Comparison of ENCODE assay signal across 8 mouse cellular contexts in the genomic region with DNA sequence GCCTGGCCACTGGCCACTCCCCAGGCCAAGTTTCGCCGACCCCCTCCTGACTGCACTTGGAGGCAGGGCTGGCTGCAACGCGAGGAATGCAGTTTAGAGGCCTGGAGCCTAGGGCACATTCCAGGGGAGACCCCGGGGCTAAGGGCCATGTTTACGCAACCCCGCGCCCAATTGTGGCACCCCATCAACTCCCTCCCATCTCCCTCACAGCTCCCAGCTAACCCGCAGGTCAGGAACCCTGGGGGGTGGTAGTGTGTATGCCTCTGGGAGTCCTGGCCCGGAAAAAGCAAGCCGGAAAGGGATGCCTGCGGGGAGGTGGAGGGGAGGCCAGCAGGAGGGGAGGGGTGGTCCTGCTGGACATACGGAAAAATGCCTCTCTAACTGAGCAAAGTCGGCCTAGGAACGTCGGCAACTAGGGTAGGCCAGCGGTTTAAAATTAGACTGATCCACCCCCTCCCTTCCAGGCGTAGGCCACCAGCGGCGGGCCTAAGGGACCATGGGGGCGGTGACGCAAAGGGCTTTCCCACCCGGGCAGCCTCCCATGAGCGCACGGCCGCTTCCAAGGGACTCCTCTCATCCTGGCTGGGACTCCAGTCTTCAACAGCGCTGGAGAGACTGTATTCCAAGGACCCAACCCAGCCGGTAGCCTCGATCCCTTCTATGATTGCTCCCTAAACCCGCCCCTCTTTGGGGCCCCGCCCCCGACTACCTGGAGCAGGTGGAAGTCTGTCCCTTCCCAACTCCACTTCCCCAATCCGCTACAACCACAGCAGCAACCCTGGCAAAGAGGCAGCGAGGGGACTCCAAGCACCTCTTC. TPM values are rescaled to one million over a fixed set of nuclear protein-coding genes. Genes with fewer than 3 reads are reported as not detected.
A peak's percentile ranks its signal among the peaks of the same experiment; 100 is the strongest.
DNase-seq lines count a peak whose midpoint lies in the region; TF ChIP-seq lines count a peak whose summit lies in the region.

No protein-coding gene starts in this region.

- no peak for TF ChIP-seq CTCF in MEL (IDR thresholded peaks at IDR 0.05 in 2 of 3, conservative IDR thresholded peaks at IDR 0.05 in 1 of 3; ENCODE audit: control insufficient read depth in 1 of 3, insufficient read depth in 1 of 3, low read depth in 2 of 3, low read length in 3 of 3, poor library complexity in 1 of 3, severe bottlenecking in 1 of 3)

- H3K36me3 ChIP-seq in MEL (ENCODE audit: control insufficient read depth in 1 of 2, insufficient read depth in 2 of 2, low read length in 2 of 2) (peaks cover 0 to 25% of the 10 kb centered on the region in 2 experiments; a peak in 2 of 4 replicates), macrophage (ENCODE audit: inconsistent target) (no peaks in the 10 kb centered on the region)
- H3K36me3 ChIP-seq in forebrain, embryonic 10.5 days (replicated peaks) = 0 out of 2 replicates have a peak, but pooled peaks cover 4% of the 10 kb centered on the region
- H3K36me3 ChIP-seq in splenic B cell, adult 2 months (ENCODE audit: control insufficient read depth, insufficient read depth, low read length, poor library complexity, severe bottlenecking) = no peaks in the 10 kb centered on the region

- no peak for DNase-seq in MEL (ENCODE audit: low read depth, low spot score)
- peak; percentile 73 for DNase-seq in adrenal gland, postnatal 14 days
- DNase-seq in forebrain, embryonic 10.5 days (ENCODE audit: extremely low spot score, low spot score) = peak; percentile 55
- peak; percentile 87 to 89 for DNase-seq in heart, postnatal 10 days
- DNase-seq in kidney, postnatal 4 days = peak; percentile 77 to 85
- peak; percentile 20 for DNase-seq in splenic B cell, adult 2 months (ENCODE audit: low read depth, low spot score)
- no peak for DNase-seq in layer of hippocampus, adult 11-12 months (ENCODE audit: low spot score)

- TF ChIP-seq POLR2A in MEL (IDR thresholded peaks at IDR 0.05; ENCODE audit: control insufficient read depth in 1 of 2, insufficient read depth in 1 of 2, low read depth in 1 of 2, low read length in 2 of 2, poor library complexity in 1 of 2) = no peak

- intact Hi-C loops in heart, postnatal 10 days (cut with DNase I) = loop anchor here (2.0 kb wide), 1 partner anchor 20 kb away; the partner anchor contains the start of genes Lrrc29 and Tmem208

- H3K4me1 ChIP-seq in MEL (ENCODE audit: control insufficient read depth in 1 of 2, insufficient read depth in 2 of 2, low read length in 2 of 2) = peaks cover 11 to 41% of the 10 kb centered on the region in 2 experiments
- H3K4me1 ChIP-seq in forebrain, embryonic 10.5 days = peaks cover 68% of the 10 kb centered on the region

- peak overlapping the region; percentile 74 for H3K9ac ChIP-seq in MEL (ENCODE audit: control insufficient read depth, low read depth, low read length, poor library complexity, severe bottlenecking)

- under 1% methylated on average over 34 of the region's 34 CpGs for WGBS in forebrain, embryonic 10.5 days
- 6% methylated on average over 34 of the region's 34 CpGs for WGBS in macrophage (ENCODE audit: missing documents)

- H3K27ac ChIP-seq in MEL (ENCODE audit: control insufficient read depth, low read depth, low read length) (no peak overlapping the region), macrophage (peak overlapping the region; percentile 79)
- peak overlapping the region; percentile 91 for H3K27ac ChIP-seq in forebrain, embryonic 10.5 days

- no peak for TF ChIP-seq RAD21 in MEL (IDR thresholded peaks at IDR 0.05; ENCODE audit: low read depth, low read length)

- TF ChIP-seq EP300 in MEL (IDR thresholded peaks at IDR 0.05; ENCODE audit: low read depth in 1 of 2, low read length in 2 of 2) = no peak

- peaks cover 4% of the 10 kb centered on the region; the same call in 1 of the 2 replicates for H3K79me2 ChIP-seq in MEL (ENCODE audit: control insufficient read depth, insufficient read depth, low read length, poor library complexity)
- peaks cover 49% of the 10 kb centered on the region for H3K79me2 ChIP-seq in macrophage (ENCODE audit: inconsistent target)

- H3K9me3 ChIP-seq in MEL (replicated peaks; ENCODE audit: insufficient read depth, low read length) = no peaks in the 10 kb centered on the region
- no peaks in the 10 kb centered on the region for H3K9me3 ChIP-seq in forebrain, embryonic 10.5 days

- peak overlapping the region; percentile 86 to 93 for H3K4me3 ChIP-seq in MEL (ENCODE audit: control insufficient read depth in 1 of 2, insufficient read depth in 1 of 2, low read depth in 2 of 2, low read length in 2 of 2)
- peak overlapping the region; percentile 83 for H3K4me3 ChIP-seq in forebrain, embryonic 10.5 days
- peak overlapping the region; percentile 88 for H3K4me3 ChIP-seq in macrophage (ENCODE audit: inconsistent target)

- peaks cover 5 to 11% of the 10 kb centered on the region in 2 experiments; a peak in 3 of 4 replicates for H3K27me3 ChIP-seq in MEL (ENCODE audit: control insufficient read depth in 1 of 2, insufficient read depth in 2 of 2, low read length in 2 of 2)
- H3K27me3 ChIP-seq in forebrain, embryonic 10.5 days (ENCODE audit: poor library complexity, severe bottlenecking) = peaks cover 24% of the 10 kb centered on the region
- no peaks in the 10 kb centered on the region for H3K27me3 ChIP-seq in splenic B cell, adult 2 months (ENCODE audit: control insufficient read depth, insufficient read depth, low read length, poor library complexity, severe bottlenecking)

TF ChIP-seq in MEL, 35 proteins besides CTCF, POLR2A, EP300 and RAD21 (continues in another document):
- no peak for TF ChIP-seq USF1 (IDR thresholded peaks at IDR 0.05; ENCODE audit: low read depth, low read length)

RNA-seq across cellular contexts. Expression of gene Fhod1, which starts 0.9 kb away (rescaled TPM):
- total RNA-seq in MEL (2012; rRNA removed) = 2.5 and 2.8 TPM in 2 replicates
- polyA plus RNA-seq in MEL (2012; ENCODE audit: insufficient read depth in 1 of 2, insufficient read length in 2 of 2, low read depth in 1 of 2, low replicate concordance in 2 of 2, missing spikeins in 1 of 2) (10 to 100 TPM in 1 of 2 experiments, not detected in 1; 10.9 TPM), macrophage (2018) (5.6 to 17.0 TPM (median 9.8 TPM) in 3 replicates)
- total RNA-seq in adrenal gland, postnatal 14 days (2021) = 11.9 and 15.7 TPM in 2 replicates
- 2.1 and 2.2 TPM in 2 replicates for polyA plus RNA-seq in forebrain, embryonic 10.5 days (2016; fragmentation: Nextera tagmentation; extraction: Ambion mirVana)
- total RNA-seq in heart, postnatal 10 days (2021) = 10 to 100 TPM; 10.9 to 11.7 TPM
- total RNA-seq in macrophage (2018; cell fraction: chromatin; rRNA removed) = 100 to 1,000 TPM in 1 of 26 experiments, 10 to 100 TPM in 25; 10.7 to 130 (median 29.1) TPM
- total RNA-seq in macrophage (2018; cell fraction: cytosol; rRNA removed) = 10 to 100 TPM in 8 of 26 experiments, 1 to 10 TPM in 18; 4.5 to 12.6 (median 8.2) TPM
- total RNA-seq in macrophage (2018; cell fraction: nucleus; rRNA removed) = 10 to 100 TPM in 22 of 26 experiments, 1 to 10 TPM in 4; 7.0 to 64.9 (median 17.8) TPM

RNA-seq across cellular contexts. Expression of gene Slc9a5, which starts 1.8 kb away (rescaled TPM):
- total RNA-seq in MEL (2012; rRNA removed) = 0.12 and 0.20 TPM in 2 replicates
- polyA plus RNA-seq in MEL (2012; ENCODE audit: insufficient read depth in 1 of 2, insufficient read length in 2 of 2, low read depth in 1 of 2, low replicate concordance in 2 of 2, missing spikeins in 1 of 2) = 1 to 10 TPM in 1 of 2 experiments, not detected in 1; 1.9 TPM
- 1.9 TPM in 2 replicates for total RNA-seq in adrenal gland, postnatal 14 days (2021)
- 5.2 and 5.5 TPM in 2 replicates for polyA plus RNA-seq in forebrain, embryonic 10.5 days (2016; fragmentation: Nextera tagmentation; extraction: Ambion mirVana)
- total RNA-seq in heart, postnatal 10 days (2021) = 1 to 10 TPM; 1.7 TPM
- total RNA-seq in macrophage (2018; cell fraction: chromatin; rRNA removed) = 1 to 10 TPM; 2.1 to 9.3 (median 3.8) TPM
- total RNA-seq in macrophage (2018; cell fraction: cytosol; rRNA removed) = under 1 TPM; 0.06 to 0.51 (median 0.25) TPM
- total RNA-seq in macrophage (2018; cell fraction: nucleus; rRNA removed) = 10 to 100 TPM in 1 of 26 experiments, 1 to 10 TPM in 22, under 1 TPM in 3; 0.85 to 20.0 (median 2.7) TPM
- 0.36 to 0.94 TPM (median 0.36 TPM) in 3 replicates for polyA plus RNA-seq in macrophage (2018)

RNA-seq across cellular contexts. Expression of gene Tmem208, which starts 20.7 kb away (rescaled TPM):
- total RNA-seq in MEL (2012; rRNA removed) = 123 and 149 TPM in 2 replicates
- polyA plus RNA-seq in MEL (2012; ENCODE audit: insufficient read depth in 1 of 2, insufficient read length in 2 of 2, low read depth in 1 of 2, low replicate concordance in 2 of 2, missing spikeins in 1 of 2) (10 to 100 TPM in 1 of 2 experiments, not detected in 1; 94.5 TPM), macrophage (2018) (19.5 to 78.9 TPM (median 58.8 TPM) in 3 replicates)
- 47.7 and 48.6 TPM in 2 replicates for total RNA-seq in adrenal gland, postnatal 14 days (2021)
- 95.3 and 96.6 TPM in 2 replicates for polyA plus RNA-seq in forebrain, embryonic 10.5 days (2016; fragmentation: Nextera tagmentation; extraction: Ambion mirVana)
- total RNA-seq in heart, postnatal 10 days (2021) = 10 to 100 TPM; 30.7 to 31.5 TPM
- 10 to 100 TPM; 14.6 to 58.3 (median 34.2) TPM for total RNA-seq in macrophage (2018; cell fraction: chromatin; rRNA removed)
- 10 to 100 TPM; 31.0 to 53.6 (median 47.2) TPM for total RNA-seq in macrophage (2018; cell fraction: cytosol; rRNA removed)
- total RNA-seq in macrophage (2018; cell fraction: nucleus; rRNA removed) = 10 to 100 TPM; 26.1 to 78.9 (median 46.8) TPM

RNA-seq across cellular contexts. Expression of gene Lrrc29, which starts 20.7 kb away (rescaled TPM):
- 2.6 and 3.2 TPM in 2 replicates for total RNA-seq in MEL (2012; rRNA removed)
- 1 to 10 TPM in 1 of 2 experiments, not detected in 1; 6.1 TPM for polyA plus RNA-seq in MEL (2012; ENCODE audit: insufficient read depth in 1 of 2, insufficient read length in 2 of 2, low read depth in 1 of 2, low replicate concordance in 2 of 2, missing spikeins in 1 of 2)
- 4.7 and 6.6 TPM in 2 replicates for total RNA-seq in adrenal gland, postnatal 14 days (2021)
- 1.4 TPM in 2 replicates for polyA plus RNA-seq in forebrain, embryonic 10.5 days (2016; fragmentation: Nextera tagmentation; extraction: Ambion mirVana)
- total RNA-seq in heart, postnatal 10 days (2021) = 1 to 10 TPM; 2.0 to 2.5 TPM
- 10 to 100 TPM in 18 of 26 experiments, 1 to 10 TPM in 8; 5.3 to 29.4 (median 15.1) TPM for total RNA-seq in macrophage (2018; cell fraction: chromatin; rRNA removed)
- 1 to 10 TPM in 14 of 26 experiments, under 1 TPM in 12; 0.62 to 2.6 (median 1.0) TPM for total RNA-seq in macrophage (2018; cell fraction: cytosol; rRNA removed)
- total RNA-seq in macrophage (2018; cell fraction: nucleus; rRNA removed) = 10 to 100 TPM in 12 of 26 experiments, 1 to 10 TPM in 14; 2.5 to 17.5 (median 9.2) TPM
- polyA plus RNA-seq in macrophage (2018) = 0.63 to 1.4 TPM (median 0.77 TPM) in 3 replicates

RNA-seq across cellular contexts. Expression of gene Plekhg4, which starts 26.3 kb away (rescaled TPM):
- not detected in 2 replicates for total RNA-seq in MEL (2012; rRNA removed)
- polyA plus RNA-seq in MEL (2012; ENCODE audit: insufficient read depth in 1 of 2, insufficient read length in 2 of 2, low read depth in 1 of 2, low replicate concordance in 2 of 2, missing spikeins in 1 of 2) = under 1 TPM in 1 of 2 experiments, not detected in 1; 0.10 TPM
- total RNA-seq in adrenal gland, postnatal 14 days (2021) = 0.26 and 0.98 TPM in 2 replicates
- polyA plus RNA-seq in forebrain, embryonic 10.5 days (2016; fragmentation: Nextera tagmentation; extraction: Ambion mirVana) = 0.64 and 1.1 TPM in 2 replicates
- total RNA-seq in heart, postnatal 10 days (2021) = under 1 TPM in 1 of 2 experiments, not detected in 1; 0.12 TPM
- 1 to 10 TPM in 1 of 26 experiments, under 1 TPM in 9, not detected in 16; 0.20 to 1.3 (median 0.29) TPM for total RNA-seq in macrophage (2018; cell fraction: chromatin; rRNA removed)
- total RNA-seq in macrophage (2018; cell fraction: cytosol; rRNA removed) = not detected
- under 1 TPM in 2 of 26 experiments, not detected in 24; 0.21 to 0.24 TPM for total RNA-seq in macrophage (2018; cell fraction: nucleus; rRNA removed)
- not detected in 3 replicates for polyA plus RNA-seq in macrophage (2018)

Comparison
In these comparisons a context has a peak if more than half of its experiments do, and no peak if none do; other contexts are left out.
1. DNase-seq: peak in adrenal gland, postnatal 14 days (single experiment), forebrain, embryonic 10.5 days (single experiment), heart, postnatal 10 days (2 of 2), kidney, postnatal 4 days (2 of 2) and splenic B cell, adult 2 months (single experiment); none in MEL (single experiment) and layer of hippocampus, adult 11-12 months (single experiment).
2. Peak in every context shown above with its lines, with median percentiles within 50 percentile points of each other: H3K4me3 ChIP-seq.